Mouse (Mus musculus): ENCODE results near the gene Pced1a. TPM values are rescaled to one million over a fixed set of nuclear protein-coding genes. Genes with fewer than 3 reads are reported as not detected.

Pced1a gene
- polyA plus RNA-seq, 1 experiment from 2014 or later = 6.7 TPM

- Histone ChIP-seq H3K27me3 (ENCODE audit: control insufficient read depth, insufficient read depth, low read length) (0 out of 2 replicates have a peak, but pooled peaks cover 14% of the 10 kb centered on the region), H3K36me3 (ENCODE audit: control insufficient read depth, insufficient read depth, low read length) (no peaks in the 10 kb centered on the region), H3K4me2 (ENCODE audit: low read length) (no peak overlapping the region), H3K4me3 (ENCODE audit: control insufficient read depth in 1 of 2, insufficient read depth in 1 of 2, low read depth in 1 of 2, low read length in 2 of 2) (no peak overlapping the region), H3K9ac (ENCODE audit: low read length) (no peak overlapping the region), H3K9me3 (ENCODE audit: control insufficient read depth, low read length) (no peaks in the 10 kb centered on the region), H3K4me1 (ENCODE audit: control insufficient read depth in 2 of 2, insufficient read depth in 2 of 2, low read length in 2 of 2) (peaks cover 6 to 7% of the 10 kb centered on the region in 2 experiments; a peak in 2 of 4 replicates), H3K27ac (replicated peaks in 1 of 2; ENCODE audit: control insufficient read depth in 1 of 2, insufficient read depth in 1 of 2, low read depth in 2 of 2, low read length in 2 of 2) (no peak overlapping the region)
- ATAC-seq (ENCODE audit: insufficient number of reproducible peaks, insufficient read depth, low FRiP score, low read depth) = no peak
- 88% methylated on average over 1 of the region's 1 CpGs for WGBS
These were observed 24.5 kb downstream of the Pced1a start for GRCm38 (mm10) chr2:130400046-130400445.

- Histone ChIP-seq H3K4me2 (ENCODE audit: low read length) (peak overlapping the region; percentile 97), H3K9ac (ENCODE audit: low read length) (peak overlapping the region; percentile 78; the same call in 1 of the 2 replicates), H3K4me3 (ENCODE audit: control insufficient read depth in 1 of 2, insufficient read depth in 1 of 2, low read depth in 1 of 2, low read length in 2 of 2) (peak overlapping the region; percentile 65 to 69), H3K4me1 (ENCODE audit: control insufficient read depth in 2 of 2, insufficient read depth in 2 of 2, low read length in 2 of 2) (peaks cover 6 to 7% of the 10 kb centered on the region in 2 experiments; a peak in 2 of 4 replicates), H3K36me3 (ENCODE audit: control insufficient read depth, insufficient read depth, low read length) (0 out of 2 replicates have a peak, but pooled peaks cover 7% of the 10 kb centered on the region), H3K9me3 (ENCODE audit: control insufficient read depth, low read length) (no peaks in the 10 kb centered on the region), H3K27ac (replicated peaks in 1 of 2; ENCODE audit: control insufficient read depth in 1 of 2, insufficient read depth in 1 of 2, low read depth in 2 of 2, low read length in 2 of 2) (no peak overlapping the region), H3K27me3 (ENCODE audit: control insufficient read depth, insufficient read depth, low read length) (0 out of 2 replicates have a peak, but pooled peaks cover 14% of the 10 kb centered on the region)
- no peak for ATAC-seq (ENCODE audit: insufficient number of reproducible peaks, insufficient read depth, low FRiP score, low read depth)
- WGBS = 9% methylated on average over 14 of the region's 14 CpGs
These were observed 26.4 kb downstream of the Pced1a start for GRCm38 (mm10) chr2:130398091-130398490.

GRCm38 (mm10) chr2:130397186-130397985, 27.1 kb downstream of the Pced1a start, which contains the start of gene Cpxm1:
Gene Cpxm1, minus strand, starts transcription at chr2:130397574.
- H3K27ac ChIP-seq (replicated peaks in 1 of 2; ENCODE audit: control insufficient read depth in 1 of 2, insufficient read depth in 1 of 2, low read depth in 2 of 2, low read length in 2 of 2) = peak within 1 kb of the TSS in 1 of 2 experiments; percentile 33; a peak in 1 of 4 replicates
- under 1% methylated on average over 43 of the region's 53 CpGs for WGBS

GRCm38 (mm10) chr2:130395696-130396095, 28.8 kb downstream of the Pced1a start:
- 85% methylated on average over 11 of the region's 11 CpGs for WGBS
- ATAC-seq (ENCODE audit: insufficient number of reproducible peaks, insufficient read depth, low FRiP score, low read depth) = no peak

More at GRCm38 (mm10) chr2:130397186-130397985, 27.1 kb downstream of the Pced1a start, which contains the start of gene Cpxm1:
- peak; percentile 65 for ATAC-seq (ENCODE audit: insufficient number of reproducible peaks, insufficient read depth, low FRiP score, low read depth)
- H3K4me2 ChIP-seq (ENCODE audit: low read length) = peak within 1 kb of the TSS; percentile 97
- H3K9ac ChIP-seq (ENCODE audit: low read length) = peak within 1 kb of the TSS; percentile 78
- H3K9me3 ChIP-seq (ENCODE audit: control insufficient read depth, low read length) = no peaks in the 10 kb centered on the region
- peaks cover 6 to 7% of the 10 kb centered on the region in 2 experiments; a peak in 2 of 4 replicates for H3K4me1 ChIP-seq (ENCODE audit: control insufficient read depth in 2 of 2, insufficient read depth in 2 of 2, low read length in 2 of 2)
- H3K36me3 ChIP-seq (ENCODE audit: control insufficient read depth, insufficient read depth, low read length) = 0 out of 2 replicates have a peak, but pooled peaks cover 11% of the 10 kb centered on the region
- H3K4me3 ChIP-seq (ENCODE audit: control insufficient read depth in 1 of 2, insufficient read depth in 1 of 2, low read depth in 1 of 2, low read length in 2 of 2) = peak within 1 kb of the TSS; percentile 65 to 69
- H3K27me3 ChIP-seq (ENCODE audit: control insufficient read depth, insufficient read depth, low read length) = 0 out of 2 replicates have a peak, but pooled peaks cover 14% of the 10 kb centered on the region

DNA sequence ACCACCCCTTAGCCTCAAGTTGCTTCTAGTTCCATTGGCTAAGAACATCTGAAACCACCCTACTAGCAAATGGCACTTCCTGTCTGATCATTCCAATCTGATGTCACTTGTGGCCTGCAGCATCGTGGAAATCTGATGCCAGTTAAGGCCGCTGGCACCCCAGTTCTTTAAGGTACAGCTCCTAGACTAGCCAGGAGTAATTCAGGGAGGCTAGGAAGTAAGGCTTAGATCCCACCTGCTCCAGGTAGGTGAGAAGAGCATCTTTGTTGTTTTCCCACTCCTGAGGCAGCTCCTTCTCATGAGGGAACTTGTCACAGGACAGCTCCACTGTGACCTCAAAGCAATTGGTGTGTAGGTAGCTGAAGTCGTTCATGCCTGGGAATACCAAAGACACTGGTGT, 31.7 kb downstream of the Pced1a start:
- H3K4me2 ChIP-seq (ENCODE audit: low read length) = no peak overlapping the region
- no peak for ATAC-seq (ENCODE audit: insufficient number of reproducible peaks, insufficient read depth, low FRiP score, low read depth)
- no peak overlapping the region for H3K9ac ChIP-seq (ENCODE audit: low read length)
- H3K4me3 ChIP-seq (ENCODE audit: control insufficient read depth in 1 of 2, insufficient read depth in 1 of 2, low read depth in 1 of 2, low read length in 2 of 2) = no peak overlapping the region
- WGBS = 86% methylated on average over 3 of the region's 3 CpGs
- 0 out of 2 replicates have a peak, but pooled peaks cover 11% of the 10 kb centered on the region for H3K36me3 ChIP-seq (ENCODE audit: control insufficient read depth, insufficient read depth, low read length)
- H3K27ac ChIP-seq (replicated peaks in 1 of 2; ENCODE audit: control insufficient read depth in 1 of 2, insufficient read depth in 1 of 2, low read depth in 2 of 2, low read length in 2 of 2) = no peak overlapping the region
- H3K4me1 ChIP-seq (ENCODE audit: control insufficient read depth in 2 of 2, insufficient read depth in 2 of 2, low read length in 2 of 2) = peaks cover 2 to 7% of the 10 kb centered on the region in 2 experiments; a peak in 2 of 4 replicates
- H3K9me3 ChIP-seq (ENCODE audit: control insufficient read depth, low read length) = no peaks in the 10 kb centered on the region
- H3K27me3 ChIP-seq (ENCODE audit: control insufficient read depth, insufficient read depth, low read length) = 0 out of 2 replicates have a peak, but pooled peaks cover 5% of the 10 kb centered on the region

More at GRCm38 (mm10) chr2:130395696-130396095, 28.8 kb downstream of the Pced1a start:
- H3K9ac ChIP-seq (ENCODE audit: low read length) = no peak overlapping the region
- H3K27ac ChIP-seq (replicated peaks in 1 of 2; ENCODE audit: control insufficient read depth in 1 of 2, insufficient read depth in 1 of 2, low read depth in 2 of 2, low read length in 2 of 2) = no peak overlapping the region
- no peak overlapping the region for H3K4me2 ChIP-seq (ENCODE audit: low read length)
- no peaks in the 10 kb centered on the region for H3K9me3 ChIP-seq (ENCODE audit: control insufficient read depth, low read length)
- H3K27me3 ChIP-seq (ENCODE audit: control insufficient read depth, insufficient read depth, low read length) = 0 out of 2 replicates have a peak, but pooled peaks cover 14% of the 10 kb centered on the region
- H3K36me3 ChIP-seq (ENCODE audit: control insufficient read depth, insufficient read depth, low read length) = 0 out of 2 replicates have a peak, but pooled peaks cover 11% of the 10 kb centered on the region
- H3K4me1 ChIP-seq (ENCODE audit: control insufficient read depth in 2 of 2, insufficient read depth in 2 of 2, low read length in 2 of 2) = peaks cover 6 to 7% of the 10 kb centered on the region in 2 experiments; a peak in 2 of 4 replicates
- no peak overlapping the region for H3K4me3 ChIP-seq (ENCODE audit: control insufficient read depth in 1 of 2, insufficient read depth in 1 of 2, low read depth in 1 of 2, low read length in 2 of 2)

DNA sequence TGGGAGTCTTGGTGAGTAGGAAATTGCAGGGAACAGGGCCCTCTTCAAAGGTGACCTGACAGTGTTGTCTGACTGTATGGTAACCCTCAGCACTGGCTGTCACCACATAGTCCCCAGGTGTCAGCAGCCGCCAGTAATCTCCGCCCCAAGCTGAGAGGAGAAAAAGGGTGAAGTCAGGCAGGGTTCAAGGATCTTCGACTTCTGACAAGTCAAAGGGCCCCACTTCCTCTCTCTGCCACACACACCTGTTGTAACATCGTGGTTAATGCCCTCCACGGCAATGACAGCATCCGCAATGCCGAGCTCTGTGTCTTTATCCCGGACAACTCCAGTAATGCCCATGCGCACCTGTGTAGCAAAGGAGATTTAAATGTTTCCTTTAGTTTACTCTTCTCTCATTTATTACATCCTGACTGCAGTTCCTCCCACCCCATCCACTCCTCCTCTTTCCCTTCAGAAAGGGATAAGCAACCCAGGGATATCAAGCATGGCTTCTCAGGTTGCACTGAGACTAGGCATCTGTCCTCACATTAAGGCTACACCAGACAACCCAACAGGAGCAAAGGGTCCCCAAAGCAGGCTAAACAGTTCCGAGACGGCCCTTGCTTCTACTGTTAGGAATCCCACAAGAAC, 33.4 kb downstream of the Pced1a start:
- H3K9ac ChIP-seq (ENCODE audit: low read length) = no peak overlapping the region
- WGBS = 79% methylated on average over 11 of the region's 11 CpGs
- no peak overlapping the region for H3K27ac ChIP-seq (replicated peaks in 1 of 2; ENCODE audit: control insufficient read depth in 1 of 2, insufficient read depth in 1 of 2, low read depth in 2 of 2, low read length in 2 of 2)
- H3K4me2 ChIP-seq (ENCODE audit: low read length) = no peak overlapping the region
- no peaks in the 10 kb centered on the region for H3K9me3 ChIP-seq (ENCODE audit: control insufficient read depth, low read length)
- ATAC-seq (ENCODE audit: insufficient number of reproducible peaks, insufficient read depth, low FRiP score, low read depth) = no peak
- H3K27me3 ChIP-seq (ENCODE audit: control insufficient read depth, insufficient read depth, low read length) = 0 out of 2 replicates have a peak, but pooled peaks cover under 1% of the 10 kb centered on the region
- H3K4me3 ChIP-seq (ENCODE audit: control insufficient read depth in 1 of 2, insufficient read depth in 1 of 2, low read depth in 1 of 2, low read length in 2 of 2) = no peak overlapping the region
- H3K36me3 ChIP-seq (ENCODE audit: control insufficient read depth, insufficient read depth, low read length) = 0 out of 2 replicates have a peak, but pooled peaks cover 11% of the 10 kb centered on the region
- no peaks in the 10 kb centered on the region for H3K4me1 ChIP-seq (ENCODE audit: control insufficient read depth in 2 of 2, insufficient read depth in 2 of 2, low read length in 2 of 2)

GRCm38 (mm10) chr2:130388796-130389195, 35.7 kb downstream of the Pced1a start:
- Histone ChIP-seq H3K27ac (replicated peaks in 1 of 2; ENCODE audit: control insufficient read depth in 1 of 2, insufficient read depth in 1 of 2, low read depth in 2 of 2, low read length in 2 of 2) (no peak overlapping the region), H3K4me1 (ENCODE audit: control insufficient read depth in 2 of 2, insufficient read depth in 2 of 2, low read length in 2 of 2) (no peaks in the 10 kb centered on the region), H3K9me3 (ENCODE audit: control insufficient read depth, low read length) (no peaks in the 10 kb centered on the region), H3K4me3 (ENCODE audit: control insufficient read depth in 1 of 2, insufficient read depth in 1 of 2, low read depth in 1 of 2, low read length in 2 of 2) (no peak overlapping the region), H3K27me3 (ENCODE audit: control insufficient read depth, insufficient read depth, low read length) (no peaks in the 10 kb centered on the region), H3K36me3 (ENCODE audit: control insufficient read depth, insufficient read depth, low read length) (0 out of 2 replicates have a peak, but pooled peaks cover 11% of the 10 kb centered on the region), H3K4me2 (ENCODE audit: low read length) (no peak overlapping the region), H3K9ac (ENCODE audit: low read length) (no peak overlapping the region)
- ATAC-seq (ENCODE audit: insufficient number of reproducible peaks, insufficient read depth, low FRiP score, low read depth) = no peak
- 73% methylated on average over 2 of the region's 2 CpGs for WGBS

Measured in heart, embryonic 14.5 days (tissue).